Mouse (Mus musculus) limb, embryonic 15.5 days (tissue): ENCODE measurements at regions not wholly inside any gene's neighbourhood (a gene's known extent, or its start where the extent isn't known, plus 50 kb on each side); places are given as distances from the start of the nearest gene placed in this dataset.

ENCODE experiments used
- ATAC-seq: fragments of 200-750 bp; cut with Nextera tagmentation; 2 replicates; pipeline ENCODE4 v1.8.0; 2017; ENCODE audit warnings: low read depth, moderate TSS enrichment; ENCODE audit not compliant: insufficient number of reproducible peaks, low FRiP score, low TSS enrichment
- H3K27ac ChIP-seq: fragments of 300-500 bp; sonication (generic); 2 replicates; pipeline ENCODE4 v1.5.1; 2015; ENCODE audit warnings: moderate library complexity, mild to moderate bottlenecking, inconsistent platforms
- H3K27me3 ChIP-seq: fragments of 300-500 bp; sonication (generic); 2 replicates; pipeline ENCODE4 v1.6.1; 2015; ENCODE audit warnings: inconsistent platforms
- H3K36me3 ChIP-seq: fragments of 300-500 bp; sonication (generic); 2 replicates; pipeline ENCODE4 v1.6.1; 2015; ENCODE audit warnings: inconsistent platforms
- H3K4me1 ChIP-seq: fragments of 300-500 bp; sonication (generic); 2 replicates; pipeline ENCODE4 v1.6.1; 2015; ENCODE audit warnings: inconsistent platforms
- H3K4me2 ChIP-seq: fragments of 300-500 bp; sonication (generic); 2 replicates; pipeline ENCODE4 v1.6.1; 2015; ENCODE audit warnings: mild to moderate bottlenecking, inconsistent platforms
- H3K4me3 ChIP-seq: fragments of 300-500 bp; sonication (generic); 2 replicates; pipeline ENCODE4 v1.5.1; 2015; ENCODE audit warnings: mild to moderate bottlenecking, inconsistent platforms
- H3K9ac ChIP-seq: fragments of 300-500 bp; sonication (generic); 2 replicates; pipeline ENCODE4 v1.6.1; 2015; ENCODE audit warnings: inconsistent platforms
- H3K9me3 ChIP-seq: fragments of 300-500 bp; sonication (generic); 2 replicates; pipeline ENCODE4 v1.6.1; 2016; ENCODE audit warnings: inconsistent platforms
- WGBS: fragments of 180-500 bp; shearing (Covaris S2); methylation state at CpG from one replicate; pipeline ENCODE4 v1.1.7; 2015; 5-methylcytosine and 5-hydroxymethylcytosine counted together

GRCm38 (mm10) chr14:24550763-24551471 lies 64.0 kb downstream of the Rps24 start:
- H3K9ac ChIP-seq: no peak overlapping the region
- ATAC-seq: no peak
- no peaks in the 10 kb centered on the region for H3K4me1 ChIP-seq
- H3K27ac ChIP-seq: no peak overlapping the region
- no peaks in the 10 kb centered on the region for H3K27me3 ChIP-seq
- H3K9me3 ChIP-seq: no peaks in the 10 kb centered on the region
- no peaks in the 10 kb centered on the region for H3K36me3 ChIP-seq
- no peak overlapping the region for H3K4me2 ChIP-seq
- no peak overlapping the region for H3K4me3 ChIP-seq
- 60% methylated on average over 7 of the region's 7 CpGs for WGBS

GRCm38 (mm10) chr14:24551472-24551783 lies 64.5 kb downstream of the Rps24 start:
- ATAC-seq: no peak
- Histone ChIP-seq H3K9ac (no peak overlapping the region), H3K9me3 (no peaks in the 10 kb centered on the region), H3K4me3 (no peak overlapping the region), H3K27ac (no peak overlapping the region), H3K36me3 (no peaks in the 10 kb centered on the region), H3K4me1 (no peaks in the 10 kb centered on the region), H3K4me2 (no peak overlapping the region), H3K27me3 (no peaks in the 10 kb centered on the region)
- 70% methylated on average over 3 of the region's 3 CpGs for WGBS

GRCm38 (mm10) chr14:24564801-24565624 lies 78.1 kb downstream of the Rps24 start:
- Histone ChIP-seq H3K4me3 (no peak overlapping the region), H3K4me1 (peaks cover 10% of the 10 kb centered on the region), H3K27ac (0 out of 2 replicates have a peak overlapping the region, but pooled peaks have one; percentile 8), H3K9me3 (no peaks in the 10 kb centered on the region), H3K27me3 (no peaks in the 10 kb centered on the region), H3K9ac (no peak overlapping the region), H3K4me2 (no peak overlapping the region), H3K36me3 (no peaks in the 10 kb centered on the region)
- no peak for ATAC-seq
- 29% methylated on average over 9 of the region's 9 CpGs for WGBS

DNA sequence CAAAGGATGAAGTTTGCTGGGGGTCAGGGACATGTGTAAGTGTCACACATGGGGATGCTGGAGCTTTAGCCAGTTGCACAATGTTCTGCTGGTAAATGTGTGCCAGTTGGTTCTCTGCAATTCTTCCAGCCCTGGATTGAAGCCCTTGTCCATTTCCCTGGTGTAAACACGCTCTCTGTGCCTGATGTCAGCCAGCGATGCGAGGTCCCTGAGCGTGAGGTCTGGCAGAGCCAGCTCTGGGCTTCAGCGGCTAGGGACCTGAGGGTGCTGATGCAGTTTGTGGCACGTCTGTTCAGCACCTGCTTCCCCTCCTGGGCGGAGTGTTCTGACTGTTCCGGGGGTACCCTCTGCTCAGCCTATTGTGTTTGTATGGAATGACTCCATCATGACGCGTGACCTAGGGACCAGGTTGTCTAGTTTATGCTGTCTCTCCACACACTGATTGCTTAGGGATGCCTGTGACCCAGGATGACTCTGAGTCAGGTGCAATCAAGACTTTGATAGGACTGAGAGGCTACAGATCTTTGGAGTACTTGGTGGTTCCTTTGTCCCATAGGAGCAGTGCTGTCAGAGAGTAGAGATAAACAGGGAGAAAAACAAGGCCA lies 78.9 kb downstream of the Rps24 start:
- Histone ChIP-seq H3K4me2 (no peak overlapping the region), H3K27ac (no peak overlapping the region)
- 80% methylated on average over 10 of the region's 10 CpGs for WGBS

DNA sequence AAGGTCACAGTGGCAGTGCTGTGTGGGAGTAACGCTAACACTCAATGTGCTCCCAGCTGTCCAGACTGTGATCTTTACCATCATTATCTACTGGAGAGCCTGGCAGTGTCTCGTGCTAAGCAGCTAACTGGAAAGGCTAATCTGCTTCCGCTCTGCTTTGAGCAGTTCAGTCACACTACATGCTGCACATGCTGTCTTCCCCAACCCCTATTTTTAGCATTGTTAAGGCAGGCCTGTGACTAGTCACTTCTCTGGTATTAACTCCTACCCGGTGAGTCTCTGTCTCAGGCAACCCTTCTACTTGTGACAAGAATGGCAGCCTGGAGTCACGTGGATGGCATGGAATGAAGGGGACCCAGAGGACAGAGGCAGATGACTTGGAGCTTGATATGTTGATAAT lies 88.2 kb downstream of the Rps24 start:
- Histone ChIP-seq H3K9me3 (no peaks in the 10 kb centered on the region), H3K4me1 (peaks cover 15% of the 10 kb centered on the region), H3K36me3 (no peaks in the 10 kb centered on the region), H3K27me3 (no peaks in the 10 kb centered on the region), H3K4me2 (no peak overlapping the region), H3K27ac (no peak overlapping the region), H3K9ac (no peak overlapping the region), H3K4me3 (no peak overlapping the region)
- WGBS: 82% methylated on average over 5 of the region's 5 CpGs
- ATAC-seq: no peak

More for the DNA sequence above, 78.9 kb downstream of the Rps24 start:
- Histone ChIP-seq H3K4me3 (no peak overlapping the region), H3K9me3 (no peaks in the 10 kb centered on the region), H3K27me3 (no peaks in the 10 kb centered on the region), H3K4me1 (peaks cover 10% of the 10 kb centered on the region), H3K36me3 (no peaks in the 10 kb centered on the region), H3K9ac (no peak overlapping the region)
- no peak for ATAC-seq

- no peaks in the 10 kb centered on the region for H3K9me3 ChIP-seq
- H3K27ac ChIP-seq: peak overlapping the region; percentile 48
- H3K4me1 ChIP-seq: peaks cover 15% of the 10 kb centered on the region
- H3K4me3 ChIP-seq: no peak overlapping the region
- H3K36me3 ChIP-seq: no peaks in the 10 kb centered on the region
- H3K4me2 ChIP-seq: no peak overlapping the region
- 22% methylated on average over 7 of the region's 7 CpGs for WGBS
- no peaks in the 10 kb centered on the region for H3K27me3 ChIP-seq
- H3K9ac ChIP-seq: no peak overlapping the region
- peak; percentile 30; the same call in 1 of the 2 replicates for ATAC-seq
These were observed 91.7 kb downstream of the Rps24 start for GRCm38 (mm10) chr14:24578535-24579111.

- Histone ChIP-seq H3K4me1 (peaks cover 15% of the 10 kb centered on the region), H3K36me3 (no peaks in the 10 kb centered on the region), H3K9ac (no peak overlapping the region), H3K4me2 (no peak overlapping the region), H3K27me3 (no peaks in the 10 kb centered on the region), H3K9me3 (no peaks in the 10 kb centered on the region), H3K4me3 (no peak overlapping the region), H3K27ac (peak overlapping the region; percentile 48)
- 19% methylated on average over 9 of the region's 9 CpGs for WGBS
- ATAC-seq: no peak
These were observed 92.3 kb downstream of the Rps24 start for GRCm38 (mm10) chr14:24579153-24579795.

GRCm38 (mm10) chr14:24586133-24586908 lies 99.4 kb downstream of the Rps24 start:
- 66% methylated on average over 7 of the region's 7 CpGs for WGBS
- H3K4me2 ChIP-seq: no peak overlapping the region
- no peak for ATAC-seq

GRCm38 (mm10) chr14:24586982-24587672 lies 100.2 kb downstream of the Rps24 start:
- H3K27ac ChIP-seq: 0 out of 2 replicates have a peak overlapping the region, but pooled peaks have one; percentile 11
- WGBS: 71% methylated on average over 12 of the region's 12 CpGs
- no peak for ATAC-seq

More at GRCm38 (mm10) chr14:24586133-24586908, 99.4 kb downstream of the Rps24 start:
- no peaks in the 10 kb centered on the region for H3K36me3 ChIP-seq
- H3K27me3 ChIP-seq: no peaks in the 10 kb centered on the region
- H3K4me1 ChIP-seq: no peaks in the 10 kb centered on the region
- H3K4me3 ChIP-seq: no peak overlapping the region
- no peak overlapping the region for H3K27ac ChIP-seq
- no peaks in the 10 kb centered on the region for H3K9me3 ChIP-seq
- H3K9ac ChIP-seq: no peak overlapping the region

DNA sequence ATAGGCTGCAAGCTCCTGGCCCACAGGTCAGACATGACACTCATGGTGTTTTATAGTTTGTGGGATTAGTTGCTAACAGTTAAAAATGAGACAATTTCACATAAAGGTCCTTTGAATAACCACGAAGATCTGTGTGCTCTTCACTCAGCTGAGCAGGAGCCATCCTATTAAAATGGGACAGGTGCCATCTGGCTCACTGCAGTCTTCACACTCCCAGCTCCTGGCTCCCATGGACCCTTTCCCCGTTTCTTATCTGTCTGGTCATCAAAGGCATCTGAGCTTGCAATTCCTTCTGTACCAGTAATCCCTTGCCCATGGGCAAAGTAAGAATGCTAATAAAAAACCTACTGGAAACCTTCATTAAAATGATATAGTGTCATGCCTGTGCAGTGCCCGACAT lies 101.1 kb downstream of the Rps24 start:
- Histone ChIP-seq H3K27ac (no peak overlapping the region), H3K4me3 (no peak overlapping the region), H3K4me2 (no peak overlapping the region), H3K36me3 (no peaks in the 10 kb centered on the region), H3K4me1 (no peaks in the 10 kb centered on the region), H3K9ac (no peak overlapping the region), H3K27me3 (no peaks in the 10 kb centered on the region), H3K9me3 (no peaks in the 10 kb centered on the region)
- whole genome bisulfite sequencing: 42% methylated on average over 3 of the region's 3 CpGs
- no peak for ATAC-seq

More at GRCm38 (mm10) chr14:24586982-24587672, 100.2 kb downstream of the Rps24 start:
- Histone ChIP-seq H3K27me3 (no peaks in the 10 kb centered on the region), H3K9ac (no peak overlapping the region), H3K4me1 (no peaks in the 10 kb centered on the region), H3K9me3 (no peaks in the 10 kb centered on the region), H3K36me3 (no peaks in the 10 kb centered on the region), H3K4me2 (no peak overlapping the region), H3K4me3 (no peak overlapping the region)
